Mouse (Mus musculus) left cerebral cortex, postnatal 36 days (tissue): Measurements from ENCODE around the gene Eid2. TPM values are rescaled to one million over a fixed set of nuclear protein-coding genes. Genes with fewer than 3 reads are reported as not detected.
"Not testable (repeated sequence)": the region's sequence is repeated elsewhere in the genome, so short reads cannot be mapped to it uniquely, and the experiment has no call there.

ENCODE experiments used
- DNase-seq, 2 experiments: peaks; one replicate each; pipeline ENCODE4 v3.0.0; 2021 to 2022; ENCODE audit warnings: low spot score in 2 of 2, mixed read lengths in 1 of 2
- intact Hi-C: fragments of 180-260 bp; cut with DNase I; formaldehyde crosslinking; loops from one replicate; pipeline ENCODE4 v1.15.1; 2025
- total RNA-seq, 2 experiments: library from RNA; stranded (reverse); gene quantifications; 2 replicates each; pipeline ENCODE4 v1.2.3; 2021

Gene Eid2
- 10 to 100 TPM; 59.9 to 66.6 TPM for total RNA-seq

DNA sequence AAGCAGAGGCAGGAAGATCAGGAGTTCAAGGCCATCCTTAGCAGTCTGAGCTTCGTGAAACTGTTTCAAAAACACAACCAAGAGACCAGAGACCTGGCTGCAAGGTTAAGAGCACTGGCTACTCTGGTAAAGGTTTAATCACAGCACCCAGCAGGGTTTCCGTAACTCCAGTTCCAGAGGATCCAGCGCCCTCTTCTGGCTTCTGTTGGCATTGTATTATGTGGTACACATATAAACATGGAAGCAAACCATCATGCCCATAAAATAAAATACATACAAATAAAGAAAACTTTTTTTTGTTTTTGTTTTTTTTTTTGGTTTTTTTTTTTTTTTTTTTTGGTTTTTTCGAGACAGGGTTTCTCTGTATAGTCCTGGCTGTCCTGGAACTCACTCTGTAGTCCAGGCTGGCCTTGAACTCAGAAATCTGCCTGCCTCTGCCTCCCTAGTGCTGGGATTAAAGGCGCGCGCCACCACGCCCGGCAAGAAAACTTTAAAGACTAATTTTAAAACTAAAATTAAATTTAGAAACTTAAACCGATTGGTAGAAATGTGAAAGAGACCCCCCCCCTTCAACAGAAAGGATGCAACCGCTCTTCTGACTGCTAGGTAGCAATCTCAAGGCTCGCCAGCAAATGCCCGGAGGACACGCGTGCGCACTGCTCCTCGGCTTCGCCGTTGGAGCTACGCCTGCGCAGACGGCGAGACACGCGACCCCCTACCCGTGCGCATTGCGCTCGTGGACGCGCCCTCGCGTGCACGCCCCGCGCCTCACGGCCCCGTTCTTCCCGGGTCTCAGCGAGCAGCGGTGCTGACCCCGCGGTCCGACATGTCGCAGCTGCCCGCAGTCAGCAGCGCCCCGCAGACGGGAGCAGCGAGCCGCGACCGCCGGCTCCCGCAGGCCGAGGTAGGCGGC, at the start of gene Eid2:
Gene Eid2 (plus strand): TSS at position 753 of the 913 bp plus-strand sequence.
- DNase-seq = peak; percentile 92 to 93
- intact Hi-C loops = loop anchor here (5.0 to 10.0 kb wide), 2 partner anchors 53 to 100 kb away; partner anchors contain the start of gene Fbl

DNA sequence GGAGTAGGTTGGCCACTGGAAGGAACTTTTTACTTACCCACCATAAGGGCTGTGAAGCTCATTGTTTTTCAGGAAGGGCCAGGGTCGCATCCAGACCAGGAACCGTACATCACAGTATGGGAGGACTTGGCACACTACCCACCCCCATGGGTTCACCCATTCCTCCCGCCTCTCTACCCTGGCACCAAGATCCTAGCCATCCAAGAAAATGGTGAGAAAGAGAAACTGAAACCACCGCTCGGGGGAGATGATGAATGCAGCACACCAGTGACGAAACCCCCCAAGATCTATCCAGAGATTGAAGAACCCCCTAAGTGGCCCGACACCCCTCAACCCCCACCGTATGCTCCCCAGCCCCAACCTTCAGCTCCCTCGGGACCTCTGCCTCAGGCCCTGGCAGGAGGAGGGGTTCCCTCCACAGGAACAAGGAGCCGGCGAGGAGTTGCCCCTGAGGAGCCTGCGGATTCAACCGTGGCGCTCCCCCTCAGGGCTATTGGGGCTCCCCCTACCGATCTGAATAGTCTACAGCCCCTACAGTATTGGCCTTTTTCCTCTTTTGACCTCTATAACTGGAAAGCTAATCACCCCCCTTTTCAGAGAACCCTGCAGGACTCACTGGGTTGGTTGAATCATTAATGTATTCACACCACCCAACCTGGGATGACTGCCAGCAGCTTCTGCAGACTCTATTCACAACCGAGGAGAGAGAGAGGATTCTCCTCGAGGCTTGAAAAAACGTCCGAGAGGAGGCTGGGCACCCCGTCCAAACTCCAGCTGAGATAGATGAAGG, 48.5 kb upstream of the Eid2 start:
- intact Hi-C loops = loop anchor here (10.0 kb wide), 2 partner anchors 46 to 54 kb away; partner anchors contain the start of genes Eid2 and Fbl
- DNase-seq = peak; percentile 32 to 41

DNA sequence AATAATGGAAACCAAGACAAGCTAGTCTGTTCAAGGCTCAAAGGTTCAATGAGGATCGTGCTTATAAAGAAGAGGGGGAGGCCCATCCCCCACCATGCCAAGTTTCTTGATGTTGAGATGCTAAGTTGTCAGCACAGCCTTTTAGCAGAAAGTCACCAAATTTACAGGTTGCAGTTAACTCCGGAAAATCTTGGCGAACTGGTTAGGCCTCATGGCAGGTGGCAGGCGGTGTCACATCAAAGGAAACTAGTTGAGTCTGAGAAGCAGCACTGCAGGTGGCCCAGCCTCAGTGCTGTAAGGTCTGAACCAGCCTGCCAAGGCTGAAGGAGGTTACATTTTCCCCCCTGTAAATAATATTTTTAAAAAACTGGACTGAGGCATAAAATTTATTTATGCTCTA, 40.8 kb upstream of the Eid2 start:
- DNase-seq, intact Hi-C loops: not testable (repeated sequence)

DNA sequence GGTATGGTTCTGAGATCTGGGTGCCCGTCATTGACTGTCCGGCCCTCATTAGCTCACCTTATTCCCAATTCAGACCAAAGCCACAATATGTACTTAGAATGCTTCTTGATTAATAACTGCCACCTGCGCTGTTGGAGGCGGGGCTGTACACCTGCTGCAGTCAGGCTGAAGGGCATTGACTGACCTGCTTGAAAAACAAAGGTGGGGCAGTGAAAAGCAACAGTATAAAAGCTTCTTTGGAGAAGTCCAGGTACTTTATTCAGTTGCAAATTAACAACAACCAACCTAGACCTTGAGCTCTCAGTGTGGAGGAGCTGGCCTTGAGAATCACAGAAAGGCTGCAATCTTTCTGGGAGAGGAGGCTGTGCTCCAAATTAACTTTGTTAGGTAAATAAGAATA, 40.3 kb upstream of the Eid2 start:
- DNase-seq, intact Hi-C loops: not testable (repeated sequence)

DNA sequence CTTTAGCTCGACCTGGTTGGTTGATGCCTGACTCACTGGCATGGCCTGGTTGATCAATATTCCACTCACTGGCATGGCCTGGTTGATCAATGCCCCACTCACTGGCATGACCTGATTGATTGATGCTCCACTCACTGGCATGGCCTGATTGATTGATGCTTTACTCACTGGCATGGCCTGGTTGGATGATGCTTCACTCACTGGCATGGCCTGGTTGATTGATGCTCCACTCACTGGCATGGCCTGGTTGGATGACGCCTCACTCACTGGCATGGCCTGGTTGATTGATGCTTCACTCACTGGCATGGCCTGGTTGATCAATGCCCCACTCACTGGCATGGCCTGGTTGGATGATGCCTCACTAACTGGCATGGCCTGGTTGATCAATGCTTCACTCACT, 23.7 kb upstream of the Eid2 start:
- intact Hi-C loops, DNase-seq: not testable (repeated sequence)

DNA sequence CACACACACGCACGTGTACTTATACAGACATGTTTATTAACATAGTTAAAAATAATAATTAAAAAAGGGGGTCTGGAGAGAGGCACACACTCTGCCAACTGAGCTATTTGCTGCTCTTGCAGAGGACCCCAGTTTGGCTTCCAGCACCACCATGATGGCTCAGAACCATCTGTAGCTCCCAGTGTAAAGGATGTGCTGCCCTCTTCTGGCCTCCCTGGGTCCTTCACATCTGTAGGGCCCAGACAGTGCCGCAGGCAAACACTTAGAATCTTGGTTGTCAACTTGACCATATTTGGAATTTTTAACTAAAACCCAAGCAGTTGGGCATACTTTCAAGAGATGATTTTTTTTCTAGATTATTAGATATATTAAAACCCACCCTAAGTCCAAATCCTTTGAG, 18.7 kb upstream of the Eid2 start:
- intact Hi-C loops = no loop called here
- DNase-seq = no peak

DNA sequence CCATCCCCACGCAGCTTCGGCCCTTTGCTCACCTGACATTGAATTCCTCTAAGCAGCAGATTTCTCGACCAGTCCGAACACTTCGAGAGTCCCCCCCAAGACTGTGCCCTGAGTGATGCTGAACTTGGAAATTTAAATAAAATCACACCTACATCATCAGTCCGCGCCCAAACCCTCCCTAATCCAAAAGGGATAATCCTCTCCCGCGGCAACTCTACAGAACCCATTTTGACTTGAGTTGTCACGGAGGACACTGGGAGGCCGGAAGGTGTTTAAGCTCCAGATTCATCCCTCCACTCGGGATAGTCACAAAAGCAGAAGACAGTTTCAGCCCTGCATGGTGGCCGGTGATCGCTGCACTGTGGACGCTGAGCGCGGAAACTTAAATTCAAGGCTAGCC, 15.7 kb upstream of the Eid2 start:
- DNase-seq = no peak
- intact Hi-C loops = no loop called here

DNA sequence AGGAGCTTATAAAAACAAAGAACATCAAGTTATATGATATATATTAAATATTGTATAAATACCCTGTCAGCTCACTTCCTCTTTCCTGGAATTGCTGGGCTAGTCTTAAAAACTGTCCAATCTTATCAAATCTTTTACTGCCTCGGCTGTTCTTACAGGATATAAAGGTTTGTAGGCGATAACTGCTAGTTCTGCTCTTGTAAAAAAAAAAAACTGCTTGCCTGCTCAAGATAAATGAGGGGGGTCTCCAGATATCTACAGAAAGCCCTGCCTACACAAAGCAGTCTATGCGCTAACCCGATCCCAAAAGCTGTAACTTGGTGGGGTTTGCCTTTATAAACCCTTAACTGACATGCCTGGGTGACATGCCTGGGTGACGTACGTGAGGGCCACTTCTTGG, 13.1 kb upstream of the Eid2 start:
- no peak for DNase-seq
- intact Hi-C loops = no loop called here

DNA sequence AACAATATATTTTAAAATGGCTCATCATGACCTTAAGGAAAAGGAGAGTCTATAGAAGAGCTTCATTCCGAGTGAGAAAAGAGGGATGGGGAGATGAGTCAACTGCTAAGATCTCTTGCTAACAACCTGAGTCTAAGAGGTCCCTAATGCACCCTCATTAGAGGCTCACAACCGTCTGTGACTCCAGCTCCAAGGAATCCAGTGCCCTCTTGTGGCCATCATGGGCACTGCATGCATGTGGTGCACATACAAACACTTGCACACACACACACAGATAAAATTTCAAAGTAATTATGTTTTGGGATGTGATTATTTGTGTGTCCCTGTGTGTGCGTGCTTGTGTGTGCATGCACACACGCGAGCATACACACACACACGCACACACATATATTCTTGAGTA, 12.2 kb upstream of the Eid2 start:
- no peak for DNase-seq
- intact Hi-C loops = no loop called here

DNA sequence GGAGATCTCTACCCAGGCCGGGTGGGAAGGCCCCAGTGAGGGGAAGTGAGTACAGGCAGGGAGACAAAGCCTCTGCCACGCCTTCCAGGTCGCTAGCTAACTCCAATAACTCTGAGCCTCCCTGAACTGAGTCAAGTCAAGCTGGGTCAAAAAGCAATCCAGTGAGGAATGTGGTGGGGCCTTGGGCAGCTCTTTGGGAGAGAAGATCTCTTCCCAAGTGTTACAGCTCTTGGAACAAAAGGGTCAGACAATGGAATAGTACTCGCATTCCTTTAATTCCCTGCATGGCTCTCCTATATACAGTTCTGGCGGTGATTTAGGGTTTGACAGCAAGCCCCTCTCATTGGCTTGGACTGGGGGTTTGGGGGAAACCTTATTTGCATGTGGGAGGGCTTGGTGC, 4.8 kb upstream of the Eid2 start:
- intact Hi-C loops = loop anchor here (10.0 kb wide), 1 partner anchor 48 kb away; no protein-coding TSS in a partner anchor
- no peak for DNase-seq

DNA sequence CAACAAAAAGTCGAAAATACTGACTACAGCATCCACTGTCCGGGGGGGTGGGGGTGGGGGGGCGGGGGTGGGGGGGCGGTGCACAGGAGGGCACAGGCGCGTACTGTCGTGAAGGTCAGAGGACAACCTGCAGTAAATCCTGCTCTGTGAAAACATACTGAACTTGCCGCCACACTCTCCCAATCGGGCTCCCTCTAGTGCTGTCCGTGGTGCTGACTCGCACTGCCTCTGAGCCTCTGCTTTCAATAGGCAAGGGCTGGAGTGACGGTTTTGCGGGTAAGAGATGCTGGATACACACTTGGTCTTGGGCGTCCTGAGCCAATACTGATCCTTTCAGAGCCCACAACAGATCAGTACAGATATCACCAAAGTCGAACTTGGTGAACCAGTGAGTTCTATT, 3.9 kb upstream of the Eid2 start:
- intact Hi-C loops = loop anchor here (10.0 kb wide), 1 partner anchor 49 kb away; no protein-coding TSS in a partner anchor
- no peak for DNase-seq

DNA sequence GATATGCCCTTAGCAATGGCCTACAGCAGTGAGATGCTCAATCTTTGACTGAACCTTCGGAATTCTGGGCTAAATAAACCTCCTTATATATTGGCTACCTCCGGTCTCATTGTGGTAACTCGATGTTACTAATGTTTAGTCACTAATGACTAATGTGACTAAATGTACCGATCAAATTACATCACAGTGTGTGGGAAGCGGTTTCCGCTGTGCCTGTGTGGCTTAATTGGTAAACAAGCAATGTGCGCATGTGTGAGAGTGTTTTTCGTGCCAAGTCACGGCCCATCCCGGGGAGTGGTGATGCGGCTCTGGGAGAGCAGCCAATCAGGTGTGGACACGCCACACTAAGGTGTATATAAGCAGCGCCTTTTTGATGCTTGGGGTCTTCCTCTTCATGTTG, 2.3 kb upstream of the Eid2 start:
- DNase-seq = no peak
- intact Hi-C loops = loop anchor here (5.0 to 10.0 kb wide), 2 partner anchors 51 to 98 kb away; partner anchors contain the start of gene Fbl

DNA sequence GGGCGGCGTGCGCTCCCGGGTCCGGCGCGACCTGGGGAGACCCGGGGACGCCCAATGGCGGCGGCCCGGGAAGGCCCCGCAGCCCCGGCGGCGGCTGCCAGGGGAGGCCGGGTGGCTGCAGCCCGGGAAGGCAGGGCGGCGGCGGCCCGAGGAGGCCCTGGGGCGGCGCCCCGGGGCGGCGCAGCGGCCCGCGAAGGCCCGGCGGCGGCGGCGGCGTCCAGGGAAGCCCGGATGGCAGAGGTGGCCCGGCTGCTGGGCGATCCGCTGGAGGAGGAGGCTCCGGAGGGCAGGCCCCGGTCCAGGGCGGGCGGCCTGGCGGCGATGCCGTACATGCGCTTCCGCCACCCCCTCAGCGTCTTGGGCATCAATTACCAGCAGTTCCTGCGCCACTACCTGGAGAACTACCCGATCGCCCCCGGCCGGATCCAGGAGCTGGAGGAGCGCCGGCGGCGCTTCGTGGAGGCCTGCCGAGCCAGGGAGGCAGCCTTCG, 406 bp downstream of the Eid2 start:
- intact Hi-C loops = loop anchor here (5.0 to 10.0 kb wide), 2 partner anchors 53 to 101 kb away; partner anchors contain the start of gene Fbl

DNA sequence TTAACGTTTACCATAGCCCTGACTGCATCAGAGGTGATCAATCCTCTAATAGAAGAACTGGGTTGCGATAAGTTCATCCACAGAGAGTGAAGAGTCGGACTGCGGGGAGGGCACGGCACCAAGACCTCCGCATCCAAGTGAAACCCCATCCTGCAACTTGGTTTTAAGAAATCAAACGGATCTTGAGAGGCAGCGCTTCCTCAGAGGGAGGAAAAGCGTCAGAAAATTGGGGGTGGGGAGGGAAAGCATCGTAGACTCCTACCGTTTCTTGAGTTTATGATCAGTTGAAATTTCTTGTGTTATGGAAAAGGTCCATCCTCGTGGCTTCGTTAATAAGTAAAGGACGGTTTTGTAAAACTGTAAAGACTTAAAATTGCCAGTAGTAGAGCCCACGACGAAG, 895 bp downstream of the Eid2 start:
- intact Hi-C loops = loop anchor here (5.0 to 10.0 kb wide), 2 partner anchors 54 to 101 kb away; partner anchors contain the start of gene Fbl
- DNase-seq = no peak

More for the DNA sequence above, 406 bp downstream of the Eid2 start:
- peak; percentile 60 to 77 for DNase-seq

DNA sequence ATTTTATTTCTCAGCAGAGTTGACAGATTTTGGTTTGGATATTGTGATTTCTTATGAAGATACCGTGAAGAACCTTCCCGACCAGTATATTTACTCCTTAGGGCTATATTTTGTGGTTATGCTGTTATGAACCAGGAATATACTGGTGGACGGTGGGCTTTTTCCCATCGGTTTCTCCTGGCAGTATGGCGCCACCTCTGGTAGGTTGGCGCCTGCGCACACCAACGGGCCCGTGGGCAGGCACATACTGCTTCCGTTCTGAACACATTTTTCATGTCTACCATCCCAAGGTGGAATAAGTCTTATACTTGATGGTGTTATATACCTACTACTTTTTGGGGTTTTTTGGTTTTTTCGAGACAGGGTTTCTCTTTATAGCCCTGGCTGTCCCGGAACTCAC, 1.7 kb downstream of the Eid2 start:
- intact Hi-C loops = loop anchor here (5.0 to 10.0 kb wide), 2 partner anchors 55 to 102 kb away; partner anchors contain the start of gene Fbl
- no peak for DNase-seq

DNA sequence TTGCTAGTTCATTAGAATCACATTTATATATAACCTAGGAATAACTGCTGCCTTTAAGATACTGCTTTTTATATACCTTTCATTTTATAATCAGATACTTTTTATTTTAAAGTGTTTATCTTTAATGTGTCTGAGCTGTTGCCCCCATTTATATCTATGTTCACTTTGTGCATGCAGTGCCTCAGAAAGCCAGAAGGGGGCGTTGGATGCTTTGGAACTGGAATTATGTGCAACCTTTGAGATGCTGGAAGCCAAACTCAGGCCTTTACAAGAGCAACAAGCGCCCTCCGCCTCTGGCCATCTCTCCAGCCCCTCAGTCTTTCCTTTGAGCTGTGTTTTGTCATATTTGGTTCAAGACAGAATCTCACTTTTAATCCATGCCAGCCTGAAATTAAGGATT, 4.1 kb downstream of the Eid2 start:
- no peak for DNase-seq
- intact Hi-C loops = no loop called here

DNA sequence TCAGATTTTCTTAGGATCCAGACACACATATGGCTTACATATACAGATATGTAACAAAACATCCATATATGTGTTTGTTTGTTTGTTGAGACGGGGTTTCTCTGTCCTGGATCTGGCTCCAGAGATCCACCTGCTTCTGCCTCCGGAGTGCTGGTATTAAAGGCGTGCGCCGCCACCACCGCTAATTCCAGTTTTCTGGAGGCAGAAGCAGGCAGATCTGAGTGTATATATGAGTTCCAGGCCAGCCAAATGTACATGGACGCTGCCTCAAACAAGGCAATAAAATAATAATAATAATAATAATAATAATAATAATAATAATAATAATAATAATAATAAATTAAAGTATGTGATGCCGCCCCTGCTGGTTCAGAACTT, 9.5 kb downstream of the Eid2 start:
- DNase-seq = no peak
- intact Hi-C loops = no loop called here

DNA sequence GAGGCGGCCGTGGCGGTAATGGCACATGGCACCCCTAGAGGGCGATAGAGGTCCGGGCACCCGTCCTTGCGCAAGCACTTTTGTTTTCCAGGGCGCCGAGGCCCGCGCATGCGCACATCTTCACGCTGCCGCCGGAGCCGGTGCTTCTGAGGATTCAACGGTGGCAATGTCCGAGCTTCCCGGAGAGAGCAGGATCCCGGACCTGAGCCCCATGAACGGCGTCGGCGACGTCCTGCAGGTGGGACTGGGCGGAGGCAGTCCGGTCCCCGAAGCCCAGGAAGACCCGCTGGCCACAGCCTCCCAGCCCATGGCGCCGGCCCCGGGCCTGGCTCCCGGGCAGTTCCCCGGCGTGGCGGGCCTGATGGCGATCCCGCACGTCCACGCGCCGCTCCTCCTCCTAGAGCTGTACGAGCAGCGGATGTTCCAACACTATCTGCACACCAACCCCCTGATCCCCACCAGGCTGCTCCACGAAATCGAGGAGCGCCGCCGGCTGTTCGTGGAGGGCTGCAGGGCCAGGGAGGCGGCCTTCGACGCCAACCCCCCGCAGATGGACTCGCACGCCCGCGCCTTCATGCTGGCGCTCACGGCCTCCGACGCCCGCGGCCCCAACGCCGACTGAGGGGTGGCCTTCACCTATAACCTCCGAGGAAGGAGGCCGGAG, 10.1 kb downstream of the Eid2 start, which contains the start of gene Eid2b:
Gene Eid2b (plus strand): TSS at position 125 of the 664 bp plus-strand sequence.
- DNase-seq = peak; percentile 96
- intact Hi-C loops = no loop called here

DNA sequence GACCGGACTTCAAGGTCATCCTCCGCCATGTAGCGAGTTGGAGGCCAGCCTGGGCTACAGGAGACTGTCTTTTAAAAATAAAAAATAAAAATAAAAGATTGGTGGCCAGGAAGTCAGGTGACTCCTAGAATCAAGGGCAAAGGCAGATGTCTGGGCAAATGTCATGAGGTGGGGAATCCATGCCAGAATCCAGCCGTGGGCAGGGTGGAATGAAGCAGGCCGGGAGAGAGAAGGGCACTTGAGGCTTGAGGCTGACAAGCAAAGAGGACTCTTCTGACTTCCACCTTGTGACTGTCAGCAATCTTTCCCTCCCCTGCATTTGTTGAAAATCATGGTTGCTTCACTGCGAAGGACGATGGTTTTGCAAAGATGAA, 10.6 kb downstream of the Eid2 start:
- intact Hi-C loops = no loop called here
- DNase-seq = no peak
